Mouse (Mus musculus) olfactory bulb, adult 2 months (tissue): ENCODE results near the gene Cdiptos.

Source experiments
- CTCF ChIP-seq: fragments of 200-500 bp; IDR thresholded peaks from 2 replicates; pipeline ENCODE4 v1.5.1; 2012; ENCODE audit warnings: low read depth, mild to moderate bottlenecking, low read length, moderate library complexity; ENCODE audit not compliant: insufficient read depth
- POLR2A ChIP-seq: fragments of 200-500 bp; IDR thresholded peaks from 2 replicates; pipeline ENCODE4 v1.6.1; 2012; ENCODE audit warnings: mild to moderate bottlenecking, low read depth, low read length, moderate library complexity; ENCODE audit not compliant: insufficient read depth

DNA sequence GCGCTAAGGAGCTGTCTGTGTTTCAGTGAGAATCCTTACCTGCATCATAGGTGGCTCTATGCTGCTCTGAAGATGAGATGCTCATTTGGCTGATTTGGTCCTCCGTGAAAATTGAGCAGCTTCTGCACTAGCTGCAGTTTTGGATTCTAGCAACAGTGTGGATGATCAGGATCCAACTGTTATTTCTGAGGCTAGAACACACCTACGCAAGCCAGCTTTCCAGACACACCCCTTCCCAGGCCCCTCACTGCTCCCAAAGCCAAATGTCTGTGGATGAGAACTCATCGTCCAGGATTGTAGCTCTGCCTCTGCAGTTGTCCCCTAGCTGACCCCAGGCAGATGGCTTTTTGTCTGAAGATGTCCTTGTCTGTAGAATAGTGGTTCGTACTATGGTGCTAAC lies 14.8 kb downstream of the Cdiptos start:
- TF ChIP-seq CTCF (no peak), POLR2A (no peak)
